Mouse (Mus musculus) heart, postnatal 0 days (tissue): Measurements from ENCODE around the gene Lamtor2. TPM values are rescaled to one million over a fixed set of nuclear protein-coding genes. Genes with fewer than 3 reads are reported as not detected.
A peak's percentile ranks its signal among the peaks of the same experiment; 100 is the strongest.

ENCODE experiments used
- ATAC-seq: fragments of 200-750 bp; cut with Nextera tagmentation; 2 replicates; pipeline ENCODE4 v1.8.0; 2017; ENCODE audit warnings: low read depth, moderate number of reproducible peaks, moderate library complexity; ENCODE audit not compliant: insufficient read depth
- DNase-seq: peaks from one replicate; pipeline ENCODE4 v3.0.0-alpha.2; 2016; ENCODE audit warnings: low spot score
- H3K27ac ChIP-seq: fragments of 300-500 bp; sonication (generic); 2 replicates; pipeline ENCODE4 v1.5.1; 2014; ENCODE audit warnings: low read depth, mild to moderate bottlenecking
- H3K27me3 ChIP-seq: fragments of 300-500 bp; sonication (generic); 2 replicates; pipeline ENCODE4 v1.6.1; 2014; ENCODE audit warnings: low read length, mixed read lengths; ENCODE audit not compliant: control insufficient read depth, insufficient read depth
- H3K36me3 ChIP-seq: fragments of 300-500 bp; sonication (generic); replicated peaks from 2 replicates; pipeline ENCODE4 v1.6.1; 2014; ENCODE audit warnings: low read length, mixed read lengths; ENCODE audit not compliant: control insufficient read depth, insufficient read depth
- H3K4me1 ChIP-seq: fragments of 300-500 bp; sonication (generic); 2 replicates; pipeline ENCODE4 v1.6.1; 2014; ENCODE audit warnings: antibody characterized with exemption; ENCODE audit not compliant: control insufficient read depth, insufficient read depth
- H3K4me2 ChIP-seq: fragments of 300-500 bp; sonication (generic); 2 replicates; pipeline ENCODE4 v1.6.1; 2014; ENCODE audit warnings: low read depth, mild to moderate bottlenecking, low read length, moderate library complexity
- H3K4me3 ChIP-seq: fragments of 300-500 bp; sonication (generic); 2 replicates; pipeline ENCODE4 v1.5.1; 2014; ENCODE audit warnings: low read depth, low read length
- H3K9ac ChIP-seq: fragments of 300-500 bp; sonication (generic); replicated peaks from 2 replicates; pipeline ENCODE4 v1.6.1; 2014; ENCODE audit warnings: low read depth, low read length, mixed read lengths
- H3K9me3 ChIP-seq: fragments of 300-500 bp; sonication (generic); replicated peaks from 2 replicates; pipeline ENCODE4 v1.6.1; 2016; ENCODE audit warnings: low read length; ENCODE audit not compliant: control insufficient read depth
- CTCF ChIP-seq: IDR thresholded peaks from 2 replicates; pipeline ENCODE4 v1.5.1; 2016; ENCODE audit warnings: antibody characterized with exemption, control low read depth, low read depth
- EP300 ChIP-seq: IDR thresholded peaks from 2 replicates; pipeline ENCODE4 v1.6.1; 2016; ENCODE audit warnings: antibody characterized with exemption, low read depth
- WGBS: fragments of 180-500 bp; shearing (Covaris S2); extraction: QIAGEN DNeasy Blood & Tissue Kit; methylation state at CpG from one replicate; pipeline ENCODE4 v1.1.7; 2014; 5-methylcytosine and 5-hydroxymethylcytosine counted together
- polyA plus RNA-seq: library from polyadenylated mRNA; unstranded; fragments of >200 nt; fragmentation: Nextera tagmentation; extraction: Ambion mirVana; gene quantifications from 2 replicates; pipeline ENCODE4 v1.2.1, GENCODE M21; 2015
- total RNA-seq: library from RNA; depleted of rRNA; stranded (reverse); fragments of >200 nt; gene quantifications from 2 replicates; pipeline ENCODE4 v1.2.3, GENCODE M21; 2014; ENCODE audit warnings: low replicate concordance

The Lamtor2 gene
- total and polyA plus RNA-seq, 2 experiments from 2014 or later: 3.6 to 131 TPM

- no peak for ATAC-seq
- 69% methylated on average over 10 of the region's 10 CpGs for WGBS
- Histone ChIP-seq H3K4me3 (no peak overlapping the region), H3K9ac (no peak overlapping the region), H3K4me1 (peaks cover 29% of the 10 kb centered on the region), H3K9me3 (no peaks in the 10 kb centered on the region), H3K27me3 (no peaks in the 10 kb centered on the region), H3K27ac (peak overlapping the region; percentile 36), H3K4me2 (no peak overlapping the region), H3K36me3 (no peaks in the 10 kb centered on the region)
- DNase-seq: no peak
- TF ChIP-seq EP300 (no peak), CTCF (no peak)
These were observed 38.4 kb downstream of the Lamtor2 start for GRCm38 (mm10) chr3:88514231-88515094.

DNA sequence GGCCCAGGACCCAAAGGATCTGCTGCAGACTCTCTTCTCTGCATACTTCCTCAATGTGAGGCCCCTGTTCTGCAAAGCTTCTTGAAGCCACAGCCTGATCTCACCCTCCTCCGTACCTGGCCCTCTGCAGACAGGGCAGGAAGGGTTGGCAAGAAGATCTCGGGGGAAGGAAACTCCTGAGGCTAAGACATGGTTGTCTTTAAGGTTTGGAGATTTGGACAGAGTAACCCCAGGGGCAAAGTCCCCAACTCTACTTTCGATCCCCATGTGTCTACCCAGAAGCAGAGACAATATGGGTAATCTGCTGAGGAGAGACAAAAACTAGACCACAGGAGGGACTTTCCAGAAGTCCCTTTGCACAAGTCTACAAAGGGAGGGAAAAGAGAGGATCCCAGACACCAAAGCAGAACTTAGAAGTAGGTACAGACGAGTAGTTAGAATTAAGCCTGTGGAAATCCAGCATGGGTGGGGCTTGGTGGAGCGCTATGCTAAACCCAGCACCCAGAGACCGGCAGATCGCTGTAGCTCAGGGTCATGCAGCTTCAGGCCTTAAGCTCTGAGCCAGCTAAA lies 39.2 kb downstream of the Lamtor2 start:
- no peak for TF ChIP-seq EP300
- no peak for TF ChIP-seq CTCF
- no peaks in the 10 kb centered on the region for H3K36me3 ChIP-seq
- H3K4me2 ChIP-seq: no peak overlapping the region; the same call in 1 of the 2 replicates
- no peaks in the 10 kb centered on the region for H3K27me3 ChIP-seq
- WGBS: 78% methylated on average over 7 of the region's 7 CpGs
- ATAC-seq (no peak), DNase-seq (no peak)
- H3K27ac ChIP-seq: peak overlapping the region; percentile 36
- H3K4me3 ChIP-seq: no peak overlapping the region
- H3K4me1 ChIP-seq: peaks cover 33% of the 10 kb centered on the region
- H3K9me3 ChIP-seq: no peaks in the 10 kb centered on the region
- 0 out of 2 replicates have a peak overlapping the region, but pooled peaks have one; percentile 17 for H3K9ac ChIP-seq

DNA sequence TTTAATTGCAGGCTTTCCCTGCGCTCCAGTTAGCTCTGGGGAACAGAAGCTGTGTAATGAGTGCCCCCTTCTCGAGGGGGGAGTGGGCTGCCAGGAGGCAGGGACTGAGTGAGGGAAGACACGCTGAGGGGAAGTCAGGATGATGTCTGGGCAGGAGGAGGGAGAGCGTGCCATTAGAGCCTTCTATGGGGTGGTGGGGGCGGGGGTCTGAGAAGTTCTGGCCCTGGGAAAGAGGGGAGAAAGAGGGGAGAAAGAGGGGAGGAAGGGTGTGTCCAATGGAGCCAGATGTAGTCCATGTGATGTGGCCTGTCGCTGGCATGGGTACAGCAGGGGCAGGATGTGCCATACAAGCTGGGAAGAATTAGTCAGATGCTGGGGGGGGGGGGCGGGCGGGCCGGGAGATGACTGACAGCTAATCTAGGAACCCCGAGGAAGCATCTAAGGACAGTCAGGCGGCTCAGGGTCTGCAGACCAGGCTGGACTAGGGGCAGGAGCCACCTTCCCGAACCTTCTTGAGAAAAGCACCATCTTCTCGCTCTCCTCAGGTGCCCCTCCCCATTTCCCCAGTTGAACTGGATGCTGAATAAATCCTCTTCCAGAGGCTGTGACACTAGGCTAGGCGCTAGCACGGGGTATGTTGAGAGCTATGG lies 39.9 kb downstream of the Lamtor2 start:
- Histone ChIP-seq H3K27me3 (no peaks in the 10 kb centered on the region), H3K4me1 (peaks cover 33% of the 10 kb centered on the region), H3K9ac (0 out of 2 replicates have a peak overlapping the region, but pooled peaks have one; percentile 17)

DNA sequence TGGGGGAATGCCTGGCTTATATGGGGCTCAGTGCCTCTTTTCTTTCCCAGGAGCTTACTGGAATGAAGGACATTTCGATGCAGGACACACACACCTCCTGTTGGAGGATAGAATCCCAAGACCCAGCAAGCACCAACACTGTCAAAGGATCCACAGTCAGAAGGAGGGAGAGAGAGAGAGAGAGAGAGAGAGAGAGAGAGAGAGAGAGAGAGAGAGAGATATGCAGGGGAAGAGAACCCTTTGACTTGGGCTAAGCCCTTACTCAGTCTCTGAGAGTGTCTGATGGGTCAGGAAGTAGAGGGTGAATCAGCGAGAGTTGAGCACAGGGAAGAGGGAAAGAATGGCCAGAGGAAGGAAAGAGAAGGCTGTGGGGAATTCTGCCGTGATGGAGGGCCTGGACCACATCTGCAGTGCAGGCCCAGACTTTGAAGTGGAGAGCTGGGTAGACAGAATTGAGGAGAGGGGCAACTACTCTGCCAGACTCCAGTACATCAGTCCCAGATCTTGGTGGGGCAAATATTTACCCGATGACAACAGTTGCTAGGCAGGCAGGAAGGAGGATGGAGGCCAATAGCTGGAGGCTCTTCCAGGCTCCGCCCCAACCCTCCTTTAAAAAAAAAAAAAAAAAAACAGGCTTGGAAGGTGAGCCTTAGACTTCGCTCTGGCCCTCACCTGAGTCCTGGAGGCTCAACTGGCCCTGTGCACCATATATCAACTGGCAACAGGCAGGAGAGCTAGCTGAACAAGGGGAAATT lies 40.6 kb downstream of the Lamtor2 start:
- peaks cover 33% of the 10 kb centered on the region for H3K4me1 ChIP-seq
- H3K27me3 ChIP-seq: no peaks in the 10 kb centered on the region
- H3K36me3 ChIP-seq: no peaks in the 10 kb centered on the region
- H3K4me3 ChIP-seq: no peak overlapping the region
- H3K9ac ChIP-seq: no peak overlapping the region
- 54% methylated on average over 6 of the region's 6 CpGs for WGBS
- no peak for DNase-seq
- TF ChIP-seq EP300 (no peak), CTCF (no peak)
- peak overlapping the region; percentile 44 for H3K27ac ChIP-seq
- no peak for ATAC-seq
- H3K4me2 ChIP-seq: no peak overlapping the region; the same call in 1 of the 2 replicates
- no peaks in the 10 kb centered on the region for H3K9me3 ChIP-seq

More for the DNA sequence above, 39.9 kb downstream of the Lamtor2 start:
- Histone ChIP-seq H3K36me3 (no peaks in the 10 kb centered on the region), H3K4me3 (no peak overlapping the region), H3K27ac (peak overlapping the region; percentile 44), H3K4me2 (no peak overlapping the region; the same call in 1 of the 2 replicates), H3K9me3 (no peaks in the 10 kb centered on the region)
- WGBS: 46% methylated on average over 11 of the region's 15 CpGs
- no peak for DNase-seq
- no peak for ATAC-seq
- TF ChIP-seq EP300 (no peak), CTCF (no peak)

DNA sequence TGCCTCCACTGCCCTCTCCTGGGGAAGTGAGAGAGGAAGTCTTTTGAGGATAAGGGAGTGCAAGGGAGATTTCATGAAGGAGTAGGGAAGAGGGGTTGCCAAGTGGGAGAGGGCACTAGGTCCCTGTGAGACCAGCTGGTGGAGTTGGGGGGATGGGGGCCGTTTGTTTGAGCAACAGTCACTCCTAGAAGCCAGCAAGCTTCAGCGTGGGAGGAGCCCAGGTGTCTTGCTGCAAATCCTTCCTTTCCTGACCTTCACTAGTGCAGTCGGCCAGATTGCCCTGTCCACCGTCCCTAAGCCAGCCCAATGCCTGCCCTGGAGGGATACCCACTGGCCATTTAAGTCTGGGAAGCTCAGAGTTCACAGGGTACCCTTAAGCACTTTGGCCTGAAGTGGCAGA lies 41.3 kb downstream of the Lamtor2 start:
- ATAC-seq (no peak), DNase-seq (no peak)
- H3K9me3 ChIP-seq: no peaks in the 10 kb centered on the region
- no peak overlapping the region for H3K4me3 ChIP-seq
- H3K4me1 ChIP-seq: peaks cover 33% of the 10 kb centered on the region
- H3K4me2 ChIP-seq: no peak overlapping the region
- no peak overlapping the region for H3K27ac ChIP-seq
- H3K27me3 ChIP-seq: no peaks in the 10 kb centered on the region
- no peak overlapping the region for H3K9ac ChIP-seq
- H3K36me3 ChIP-seq: no peaks in the 10 kb centered on the region
- TF ChIP-seq CTCF (0 out of 2 replicates have a peak, but pooled peaks have one; percentile 16), EP300 (no peak)
- 48% methylated on average over 4 of the region's 4 CpGs for WGBS
